Mouse (Mus musculus) frontal cortex, adult 2 months (tissue): ENCODE data around the gene Ncor2. TPM values are rescaled to one million over a fixed set of nuclear protein-coding genes. Genes with fewer than 3 reads are reported as not detected.
A peak's percentile ranks its signal among the peaks of the same experiment; 100 is the strongest.

ENCODE experiments used
- DNase-seq, 2 experiments: peaks; one replicate each; pipeline ENCODE4 v3.0.0; 2022; ENCODE audit warnings: low spot score in 1 of 2; ENCODE audit errors: extremely low spot score in 1 of 2
- polyA plus RNA-seq: library from polyadenylated mRNA; depleted of rRNA; stranded (reverse); fragments of >200 nt; gene quantifications from 2 replicates; pipeline ENCODE4 v1.2.3, GENCODE M21; 2012

Gene Ncor2
- polyA plus RNA-seq, 1 experiment: 115 TPM

GRCm38 (mm10) chr5:125104841-125105240 lies 74.2 kb downstream of the Ncor2 start:
- no peak for DNase-seq

GRCm38 (mm10) chr5:125103396-125103795 lies 75.6 kb downstream of the Ncor2 start:
- no peak for DNase-seq

GRCm38 (mm10) chr5:125102907-125103306 lies 76.1 kb downstream of the Ncor2 start:
- DNase-seq: no peak

GRCm38 (mm10) chr5:125102352-125102751 lies 76.7 kb downstream of the Ncor2 start:
- no peak for DNase-seq

- peak in 1 of 2 experiments; percentile 53 for DNase-seq
Observed at GRCm38 (mm10) chr5:125099785-125100350, 79.2 kb downstream of the Ncor2 start.

- no peak for DNase-seq
Observed at GRCm38 (mm10) chr5:125098692-125099091, 80.3 kb downstream of the Ncor2 start.

- no peak for DNase-seq
Observed at GRCm38 (mm10) chr5:125096368-125096767, 82.7 kb downstream of the Ncor2 start.

GRCm38 (mm10) chr5:125095525-125096175 lies 83.4 kb downstream of the Ncor2 start:
- DNase-seq: no peak

GRCm38 (mm10) chr5:125093795-125094194 lies 85.2 kb downstream of the Ncor2 start:
- DNase-seq: no peak

- DNase-seq: no peak
Observed at GRCm38 (mm10) chr5:125088076-125088475, 90.9 kb downstream of the Ncor2 start.

GRCm38 (mm10) chr5:125085097-125085617 lies 93.9 kb downstream of the Ncor2 start:
- DNase-seq: no peak

- DNase-seq: no peak
Observed at GRCm38 (mm10) chr5:125083674-125084073, 95.3 kb downstream of the Ncor2 start.

GRCm38 (mm10) chr5:125081318-125082101 lies 97.5 kb downstream of the Ncor2 start:
- DNase-seq: peak in 1 of 2 experiments; percentile 69

GRCm38 (mm10) chr5:125080787-125081317 lies 98.2 kb downstream of the Ncor2 start:
- DNase-seq: no peak

GRCm38 (mm10) chr5:125080352-125080751 lies 98.7 kb downstream of the Ncor2 start:
- DNase-seq: no peak

- DNase-seq: no peak
Observed at GRCm38 (mm10) chr5:125078220-125078619, 100.8 kb downstream of the Ncor2 start.

- DNase-seq: no peak
Observed at GRCm38 (mm10) chr5:125076183-125076582, 102.8 kb downstream of the Ncor2 start.

GRCm38 (mm10) chr5:125074571-125075171 lies 104.3 kb downstream of the Ncor2 start:
- DNase-seq: no peak

- no peak for DNase-seq
Observed at GRCm38 (mm10) chr5:125073896-125074295, 105.1 kb downstream of the Ncor2 start.

GRCm38 (mm10) chr5:125073335-125073734 lies 105.7 kb downstream of the Ncor2 start:
- no peak for DNase-seq

GRCm38 (mm10) chr5:125072425-125072824 lies 106.6 kb downstream of the Ncor2 start:
- no peak for DNase-seq
